Mouse (Mus musculus) embryonic facial prominence, embryonic 11.5 days (tissue): ENCODE results near the gene Mybbp1a. TPM values are rescaled to one million over a fixed set of nuclear protein-coding genes. Genes with fewer than 3 reads are reported as not detected.

ENCODE experiments used
- ATAC-seq: fragments of 200-750 bp; cut with Nextera tagmentation; replicated peaks from 2 replicates; pipeline ENCODE4 v1.8.0; 2017; ENCODE audit warnings: low read depth; ENCODE audit not compliant: insufficient number of reproducible peaks, low FRiP score, low TSS enrichment
- DNase-seq: peaks from one replicate; pipeline ENCODE4 v3.0.0-alpha.2; 2015; ENCODE audit warnings: low spot score
- H3K27ac ChIP-seq: fragments of 300-500 bp; sonication (generic); replicated peaks from 2 replicates; pipeline ENCODE4 v1.5.1; 2014; ENCODE audit warnings: mild to moderate bottlenecking, low read depth, low read length, control low read depth
- H3K27me3 ChIP-seq: fragments of 300-500 bp; sonication (generic); 2 replicates; pipeline ENCODE4 v1.6.1; 2014; ENCODE audit warnings: mild to moderate bottlenecking, low read length, moderate library complexity, mixed read lengths; ENCODE audit not compliant: control insufficient read depth, insufficient read depth
- H3K36me3 ChIP-seq: fragments of 300-500 bp; sonication (generic); replicated peaks from 2 replicates; pipeline ENCODE4 v1.6.1; 2014; ENCODE audit warnings: low read depth, mild to moderate bottlenecking, low read length, moderate library complexity, mixed read lengths; ENCODE audit not compliant: control insufficient read depth, insufficient read depth
- H3K4me1 ChIP-seq: fragments of 300-500 bp; sonication (generic); 2 replicates; pipeline ENCODE4 v1.6.1; 2014; ENCODE audit warnings: low read length, mixed read lengths; ENCODE audit not compliant: control insufficient read depth, insufficient read depth
- H3K4me2 ChIP-seq: fragments of 300-500 bp; sonication (generic); 2 replicates; pipeline ENCODE4 v1.6.1; 2014; ENCODE audit warnings: low read depth, mild to moderate bottlenecking, control low read depth, low read length, moderate library complexity
- H3K4me3 ChIP-seq: fragments of 300-500 bp; sonication (generic); 2 replicates; pipeline ENCODE4 v1.5.1; 2014; ENCODE audit warnings: low read depth, low read length, control low read depth
- H3K9ac ChIP-seq: fragments of 300-500 bp; sonication (generic); replicated peaks from 2 replicates; pipeline ENCODE4 v1.6.1; 2014; ENCODE audit warnings: mild to moderate bottlenecking, control low read depth, low read length
- H3K9me3 ChIP-seq: fragments of 300-500 bp; sonication (generic); replicated peaks from 2 replicates; pipeline ENCODE4 v1.6.1; 2016; ENCODE audit warnings: mild to moderate bottlenecking, low read length, inconsistent platforms, mixed read lengths; ENCODE audit not compliant: control insufficient read depth
- WGBS: fragments of 180-500 bp; shearing (Covaris S2); extraction: QIAGEN DNeasy Blood & Tissue Kit; methylation state at CpG from one replicate; pipeline ENCODE4 v1.1.7; 2014; 5-methylcytosine and 5-hydroxymethylcytosine counted together
- polyA plus RNA-seq: library from polyadenylated mRNA; unstranded; fragments of >200 nt; fragmentation: Nextera tagmentation; extraction: Ambion mirVana; gene quantifications from 2 replicates; pipeline ENCODE4 v1.2.1, GENCODE M21; 2014

Gene Mybbp1a
- polyA plus RNA-seq, 1 experiment from 2014 or later = 191 TPM

DNA sequence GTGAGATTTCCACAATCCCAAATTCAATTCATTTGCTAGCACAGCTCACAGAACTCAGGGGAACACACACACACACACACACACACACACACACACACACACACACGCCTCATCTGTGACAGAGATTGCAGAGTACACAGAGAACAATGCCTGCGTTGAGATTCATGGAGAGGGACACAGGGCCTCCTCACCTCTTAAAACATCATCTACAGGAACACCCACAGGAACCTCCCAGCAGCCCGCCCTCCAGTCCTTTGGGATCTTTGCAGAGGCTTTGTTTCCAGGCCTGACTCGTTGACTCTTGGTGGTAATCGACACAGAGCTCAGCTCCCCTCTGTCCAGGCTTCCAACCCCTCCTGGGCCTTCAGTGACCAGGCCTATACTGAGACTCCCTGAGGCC is 36.0 kb downstream of the Mybbp1a start:
- Histone ChIP-seq H3K27me3 (no peaks in the 10 kb centered on the region), H3K9ac (peak overlapping the region; percentile 25; the same call in 1 of the 2 replicates), H3K9me3 (no peaks in the 10 kb centered on the region), H3K27ac (no peak overlapping the region), H3K4me3 (no peak overlapping the region), H3K4me2 (no peak overlapping the region), H3K4me1 (no peaks in the 10 kb centered on the region), H3K36me3 (no peaks in the 10 kb centered on the region)
- WGBS = 42% methylated on average over 5 of the region's 5 CpGs
- ATAC-seq (no peak), DNase-seq (no peak)

DNA sequence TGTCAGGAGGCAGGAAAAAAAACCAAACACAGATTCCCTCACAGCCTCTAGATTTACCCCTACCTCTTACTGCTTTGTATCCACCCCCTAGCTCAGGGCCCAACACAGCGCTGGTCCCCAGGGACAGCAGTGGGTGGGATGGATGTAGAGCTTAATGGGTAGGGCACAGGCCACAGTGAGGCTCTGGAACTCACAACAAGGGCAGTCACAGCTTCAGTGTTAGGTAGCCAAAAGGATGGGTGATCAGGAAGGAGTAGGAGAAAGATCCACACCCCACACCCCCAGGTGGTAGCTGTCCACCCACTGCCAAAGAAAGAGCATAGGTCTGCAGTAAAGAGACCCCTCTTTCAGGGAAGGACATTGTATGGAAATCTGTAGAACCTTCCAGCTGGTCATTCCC is 36.5 kb downstream of the Mybbp1a start:
- no peak overlapping the region for H3K4me2 ChIP-seq
- no peak for ATAC-seq
- H3K4me3 ChIP-seq = no peak overlapping the region
- H3K27me3 ChIP-seq = no peaks in the 10 kb centered on the region
- WGBS = 85% methylated on average over 1 of the region's 1 CpGs
- H3K4me1 ChIP-seq = no peaks in the 10 kb centered on the region
- no peaks in the 10 kb centered on the region for H3K36me3 ChIP-seq
- H3K27ac ChIP-seq = no peak overlapping the region
- H3K9ac ChIP-seq = no peak overlapping the region
- H3K9me3 ChIP-seq = no peaks in the 10 kb centered on the region
- no peak for DNase-seq

DNA sequence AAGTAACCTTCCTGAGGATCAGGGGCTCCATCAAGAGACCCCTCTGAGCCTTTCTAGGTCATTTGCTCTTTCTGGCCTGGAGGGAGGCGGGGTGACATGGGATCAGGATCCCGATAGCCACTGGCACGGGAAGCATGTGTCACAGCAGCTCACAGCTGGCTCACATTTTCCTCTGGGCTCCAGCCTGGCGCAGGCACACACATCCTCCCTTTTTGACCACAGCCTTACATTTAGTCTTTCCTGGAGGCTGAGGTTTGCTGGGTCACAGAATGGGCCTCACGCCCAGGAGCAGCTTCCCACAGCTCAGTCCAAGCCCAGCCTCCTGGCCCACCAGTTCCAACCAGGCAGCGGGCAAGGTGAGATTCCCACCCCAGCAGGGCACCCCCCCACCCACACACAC is 37.1 kb downstream of the Mybbp1a start:
- no peak overlapping the region for H3K4me3 ChIP-seq
- DNase-seq (no peak), ATAC-seq (no peak)
- H3K27me3 ChIP-seq = no peaks in the 10 kb centered on the region
- no peaks in the 10 kb centered on the region for H3K36me3 ChIP-seq
- no peaks in the 10 kb centered on the region for H3K4me1 ChIP-seq
- H3K9me3 ChIP-seq = no peaks in the 10 kb centered on the region
- no peak overlapping the region for H3K27ac ChIP-seq
- no peak overlapping the region for H3K9ac ChIP-seq
- no peak overlapping the region for H3K4me2 ChIP-seq
- WGBS = 70% methylated on average over 6 of the region's 6 CpGs

DNA sequence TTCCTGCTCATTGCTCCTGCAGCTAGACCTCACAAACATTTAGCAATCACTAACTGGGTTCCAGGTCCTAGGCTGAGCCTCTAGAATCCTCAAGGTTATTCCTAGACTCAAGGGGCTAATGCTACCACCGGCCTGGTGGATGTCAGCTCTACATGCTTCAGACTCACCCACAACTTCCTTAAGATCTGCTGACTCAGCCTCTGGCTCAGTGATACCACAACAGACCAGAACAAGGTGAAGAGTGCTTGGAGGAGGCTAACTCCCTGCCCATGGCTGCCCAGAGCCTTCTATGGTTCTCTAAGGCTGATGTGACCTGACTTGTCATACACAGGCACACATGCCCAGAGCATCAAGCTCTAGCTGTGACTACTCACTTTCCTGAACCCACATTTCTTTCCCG is 38.3 kb downstream of the Mybbp1a start:
- H3K4me1 ChIP-seq = no peaks in the 10 kb centered on the region
- H3K27ac ChIP-seq = no peak overlapping the region
- WGBS = 74% methylated on average over 2 of the region's 2 CpGs

DNA sequence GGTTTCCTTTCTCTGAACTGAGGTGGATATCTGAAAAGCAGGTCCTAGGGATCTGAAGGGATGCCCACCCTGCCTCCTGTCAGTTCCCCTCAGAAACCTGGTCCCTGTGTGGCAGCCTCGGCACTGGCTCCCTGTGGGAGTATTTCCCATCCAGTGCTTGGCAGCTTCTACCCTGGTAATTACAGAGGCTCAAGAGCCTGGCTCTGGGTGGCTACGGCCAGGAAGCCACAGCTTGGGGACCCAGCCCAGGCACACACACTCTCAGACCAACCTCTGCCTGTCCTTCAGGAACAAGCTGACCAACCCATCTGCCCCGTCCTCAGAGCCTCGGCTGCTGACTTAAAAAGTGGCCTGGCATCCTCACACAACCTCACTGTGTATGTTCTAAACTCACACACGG is 40.2 kb downstream of the Mybbp1a start:
- no peaks in the 10 kb centered on the region for H3K4me1 ChIP-seq
- no peaks in the 10 kb centered on the region for H3K9me3 ChIP-seq
- no peak overlapping the region for H3K9ac ChIP-seq
- ATAC-seq (no peak), DNase-seq (no peak)
- no peaks in the 10 kb centered on the region for H3K36me3 ChIP-seq
- H3K27ac ChIP-seq = no peak overlapping the region; the same call in 1 of the 2 replicates
- no peaks in the 10 kb centered on the region for H3K27me3 ChIP-seq
- WGBS = 79% methylated on average over 5 of the region's 5 CpGs
- no peak overlapping the region for H3K4me3 ChIP-seq
- H3K4me2 ChIP-seq = no peak overlapping the region

More for the DNA sequence above, 38.3 kb downstream of the Mybbp1a start:
- H3K9ac ChIP-seq = no peak overlapping the region
- H3K9me3 ChIP-seq = no peaks in the 10 kb centered on the region
- H3K27me3 ChIP-seq = no peaks in the 10 kb centered on the region
- H3K4me2 ChIP-seq = no peak overlapping the region
- no peak overlapping the region for H3K4me3 ChIP-seq
- no peaks in the 10 kb centered on the region for H3K36me3 ChIP-seq
- DNase-seq (no peak), ATAC-seq (no peak)

DNA sequence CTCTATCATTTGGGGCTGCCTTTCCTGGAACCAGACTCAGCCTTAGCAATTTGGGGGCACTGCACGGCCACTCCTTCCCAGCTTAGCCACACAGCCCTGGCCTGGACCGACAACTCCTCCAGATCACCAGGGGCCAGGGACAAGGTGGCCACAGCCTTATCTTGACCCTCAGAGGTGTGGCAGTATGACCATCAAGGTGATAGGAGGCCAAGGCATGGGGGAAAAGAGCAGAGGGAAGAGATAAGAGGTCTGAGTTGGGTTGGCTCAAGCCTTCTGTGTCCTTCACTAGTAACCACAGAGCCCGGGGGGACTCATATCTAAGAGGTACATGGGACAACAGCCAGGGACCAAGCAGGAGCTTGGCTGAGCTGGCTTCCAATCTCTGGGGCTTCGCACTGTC is 40.8 kb downstream of the Mybbp1a start:
- H3K27ac ChIP-seq = no peak overlapping the region; the same call in 1 of the 2 replicates
- H3K9ac ChIP-seq = no peak overlapping the region
- ATAC-seq (peak; percentile 49; the same call in 1 of the 2 replicates), DNase-seq (no peak)
- WGBS = 90% methylated on average over 4 of the region's 4 CpGs
- H3K9me3 ChIP-seq = no peaks in the 10 kb centered on the region
- H3K4me3 ChIP-seq = no peak overlapping the region
- no peak overlapping the region for H3K4me2 ChIP-seq
- 0 out of 2 replicates have a peak, but pooled peaks cover 2% of the 10 kb centered on the region for H3K27me3 ChIP-seq
- no peaks in the 10 kb centered on the region for H3K4me1 ChIP-seq
- no peaks in the 10 kb centered on the region for H3K36me3 ChIP-seq

DNA sequence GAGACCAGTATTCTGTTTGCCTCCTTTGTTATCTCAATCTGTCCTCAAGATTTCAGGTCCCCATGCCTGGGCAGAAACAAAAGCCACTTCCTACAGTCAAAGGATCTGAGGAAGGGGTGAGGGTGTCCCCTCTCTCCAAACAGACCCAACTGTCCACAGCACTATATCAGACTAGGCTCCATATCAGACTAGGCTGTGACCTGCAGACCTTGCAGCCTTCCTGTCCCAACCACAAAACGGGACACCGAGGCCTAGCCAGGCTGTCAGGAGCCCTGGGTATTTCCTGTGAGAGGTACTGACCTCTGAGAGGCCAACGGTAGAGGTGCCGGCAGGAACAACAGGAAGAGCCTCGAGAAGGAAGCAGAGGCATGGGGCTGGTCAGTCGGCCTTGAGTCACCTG is 43.4 kb downstream of the Mybbp1a start:
- Histone ChIP-seq H3K27me3 (peaks cover 23% of the 10 kb centered on the region), H3K4me2 (no peak overlapping the region), H3K4me1 (no peaks in the 10 kb centered on the region), H3K36me3 (no peaks in the 10 kb centered on the region), H3K4me3 (no peak overlapping the region), H3K9me3 (no peaks in the 10 kb centered on the region), H3K27ac (no peak overlapping the region), H3K9ac (no peak overlapping the region)
- no peak for ATAC-seq
- WGBS = 45% methylated on average over 6 of the region's 6 CpGs
- no peak for DNase-seq

DNA sequence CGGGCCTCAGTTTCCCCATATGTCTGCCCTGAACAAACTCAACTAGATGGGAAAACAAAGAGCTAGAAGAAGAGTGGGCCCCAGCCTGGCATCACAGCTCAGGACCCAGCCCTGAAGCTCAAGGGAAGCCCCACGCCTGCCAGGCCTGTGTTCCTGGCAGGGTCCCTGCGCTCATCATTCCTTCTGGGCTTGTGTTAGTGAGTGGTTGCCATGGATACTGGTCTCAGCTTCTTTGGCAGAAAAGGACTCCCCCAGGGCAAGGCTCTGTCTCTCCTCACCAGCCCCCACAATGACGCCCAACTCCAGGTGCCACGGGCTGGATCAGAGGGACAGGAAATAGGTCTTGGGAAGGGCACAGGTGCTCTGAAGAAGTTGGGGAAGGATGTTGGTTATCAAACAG is 44.0 kb downstream of the Mybbp1a start:
- Histone ChIP-seq H3K4me2 (no peak overlapping the region), H3K4me1 (no peaks in the 10 kb centered on the region), H3K36me3 (no peaks in the 10 kb centered on the region), H3K4me3 (no peak overlapping the region), H3K9me3 (no peaks in the 10 kb centered on the region), H3K9ac (no peak overlapping the region), H3K27me3 (peaks cover 24% of the 10 kb centered on the region), H3K27ac (no peak overlapping the region)
- DNase-seq (no peak), ATAC-seq (no peak)
- 54% methylated on average over 5 of the region's 5 CpGs for WGBS
